ENCODE assay signal across 24 mouse cellular contexts in genomic region chr14:48722763-48723162, GRCm38 (mm10). TPM values are rescaled to one million over a fixed set of nuclear protein-coding genes. Genes with fewer than 3 reads are reported as not detected.
DNase-seq lines count a peak whose midpoint lies in the region; ATAC-seq and TF ChIP-seq lines count a peak whose summit lies in the region.
"Had no signal": no experiment of that assay in that cellular context is flagged by ENCODE, and none has a peak within 500 bp of the region (broad histone marks: within the 10 kb centered on the region; RNA-seq: fewer than 3 reads in every experiment).

No protein-coding gene starts in this region.

- H3K4me1 ChIP-seq in forebrain, embryonic 10.5 days = peaks cover 8% of the 10 kb centered on the region
- no peaks in the 10 kb centered on the region for H3K4me1 ChIP-seq in forebrain, embryonic 11.5 days (replicated peaks; ENCODE audit: control insufficient read depth, insufficient read depth, low read length)
- no peaks in the 10 kb centered on the region for H3K4me1 ChIP-seq in ES-Bruce4 (ENCODE audit: control insufficient read depth, insufficient read depth, low read length)
- H3K4me1 ChIP-seq: embryonic facial prominence, embryonic 12.5 days; forebrain, embryonic 13.5 days; forebrain, embryonic 15.5 days had no signal

- H3K4me3 ChIP-seq in forebrain, embryonic 10.5 days = no peak overlapping the region
- H3K4me3 ChIP-seq in forebrain, embryonic 11.5 days (ENCODE audit: low read depth, low read length) = no peak overlapping the region
- H3K4me3 ChIP-seq in ES-Bruce4 (ENCODE audit: low read depth, low read length) = no peak overlapping the region
- no peak overlapping the region for H3K4me3 ChIP-seq in gastrocnemius, adult 2 months
- H3K4me3 ChIP-seq: embryonic facial prominence, embryonic 10.5 days; embryonic facial prominence, embryonic 12.5 days; forebrain, embryonic 13.5 days; forebrain, embryonic 15.5 days had no signal

- H3K27ac ChIP-seq in forebrain, embryonic 10.5 days = 0 out of 2 replicates have a peak overlapping the region, but pooled peaks have one; percentile 15
- H3K27ac ChIP-seq in forebrain, embryonic 11.5 days (ENCODE audit: low read depth, low read length) = no peak overlapping the region
- no peak overlapping the region for H3K27ac ChIP-seq in ES-Bruce4 (ENCODE audit: insufficient read depth, low read length)
- H3K27ac ChIP-seq in gastrocnemius, adult 2 months = no peak overlapping the region
- H3K27ac ChIP-seq: embryonic facial prominence, embryonic 10.5 days; embryonic facial prominence, embryonic 12.5 days; forebrain, embryonic 13.5 days; forebrain, embryonic 15.5 days had no signal

- TF ChIP-seq CTCF in ES-Bruce4 (IDR thresholded peaks at IDR 0.05; ENCODE audit: low read depth, low read length) = no peak
- TF ChIP-seq CTCF in gastrocnemius, adult 2 months (IDR thresholded peaks at IDR 0.05) = no peak

- no peaks in the 10 kb centered on the region for H3K9me3 ChIP-seq in forebrain, embryonic 10.5 days
- no peaks in the 10 kb centered on the region for H3K9me3 ChIP-seq in forebrain, embryonic 11.5 days (ENCODE audit: control insufficient read depth, low read length)
- H3K9me3 ChIP-seq in ES-Bruce4 (replicated peaks; ENCODE audit: control insufficient read depth, insufficient read depth, low read length, poor library complexity, severe bottlenecking) = no peaks in the 10 kb centered on the region
- H3K9me3 ChIP-seq: embryonic facial prominence, embryonic 10.5 days; embryonic facial prominence, embryonic 12.5 days; forebrain, embryonic 13.5 days; forebrain, embryonic 15.5 days; G1E had no signal

- 32% methylated on average over 4 of the region's 4 CpGs for WGBS in forebrain, embryonic 10.5 days
- WGBS in forebrain, embryonic 11.5 days = 37% methylated on average over 4 of the region's 4 CpGs

- ATAC-seq in forebrain, embryonic 11.5 days (replicated peaks; ENCODE audit: low FRiP score) = no peak
- ATAC-seq: activated CD4-positive, CD25-positive, alpha-beta regulatory T cell, adult 4 months; CD4-positive, CD25-positive, alpha-beta regulatory T cell, adult 4 months; forebrain, embryonic 13.5 days; forebrain, embryonic 15.5 days; forebrain, postnatal 0 days had no signal

- no peak overlapping the region for H3K9ac ChIP-seq in forebrain, embryonic 11.5 days (ENCODE audit: low read length)
- no peak overlapping the region for H3K9ac ChIP-seq in ES-Bruce4 (ENCODE audit: low read depth, poor library complexity, severe bottlenecking)
- H3K9ac ChIP-seq: embryonic facial prominence, embryonic 12.5 days; forebrain, embryonic 13.5 days; forebrain, embryonic 15.5 days; forebrain, postnatal 0 days had no signal

- no peaks in the 10 kb centered on the region for H3K36me3 ChIP-seq in forebrain, embryonic 10.5 days (replicated peaks)
- no peaks in the 10 kb centered on the region for H3K36me3 ChIP-seq in forebrain, embryonic 11.5 days (ENCODE audit: control insufficient read depth, insufficient read depth, low read length)
- no peaks in the 10 kb centered on the region for H3K36me3 ChIP-seq in ES-Bruce4 (ENCODE audit: control insufficient read depth, insufficient read depth, low read length, poor library complexity, severe bottlenecking)
- H3K36me3 ChIP-seq: embryonic facial prominence, embryonic 10.5 days; embryonic facial prominence, embryonic 12.5 days; forebrain, embryonic 15.5 days; G1E had no signal

- intact Hi-C loops in gastrocnemius, adult 2 months (cut with DNase I) = no loop called here

- DNase-seq in forebrain, embryonic 10.5 days (ENCODE audit: extremely low spot score, low spot score) = no peak
- no peak for DNase-seq in forebrain, embryonic 11.5 days (ENCODE audit: low spot score)
- DNase-seq in R1 (ENCODE audit: low read depth, low spot score) = peak; percentile 54
- no peak for DNase-seq in gastrocnemius, adult 2 months
- DNase-seq: adrenal gland, adult 8-10 months; adrenal gland, postnatal 14 days; adrenal gland, postnatal 36 days; B cell, adult 2 months; cerebellum, adult 11-12 months; cerebellum, adult 2 months; cerebellum, adult 9-10 months; cerebellum, postnatal 10 days; cerebellum, postnatal 25 days; forebrain, postnatal 0 days had no signal

- peak; percentile 74; the same call in 1 of the 2 replicates for TF ChIP-seq EP300 in ES-Bruce4 (IDR thresholded peaks at IDR 0.05; ENCODE audit: insufficient read depth, low read depth, low read length)

- TF ChIP-seq POLR2A in ES-Bruce4 (IDR thresholded peaks at IDR 0.05; ENCODE audit: insufficient read depth, low read length) = no peak

- no peak overlapping the region for H3K4me2 ChIP-seq in forebrain, embryonic 11.5 days (ENCODE audit: low read depth, low read length, severe bottlenecking)
- H3K4me2 ChIP-seq: embryonic facial prominence, embryonic 12.5 days; forebrain, embryonic 13.5 days; forebrain, embryonic 15.5 days had no signal

- H3K27me3 ChIP-seq in forebrain, embryonic 10.5 days (ENCODE audit: poor library complexity, severe bottlenecking) = no peaks in the 10 kb centered on the region
- no peaks in the 10 kb centered on the region for H3K27me3 ChIP-seq in forebrain, embryonic 11.5 days (ENCODE audit: control insufficient read depth, insufficient read depth, low read length)
- no peaks in the 10 kb centered on the region for H3K27me3 ChIP-seq in ES-Bruce4 (ENCODE audit: control insufficient read depth, insufficient read depth, low read length, poor library complexity, severe bottlenecking)
- H3K27me3 ChIP-seq: CH12.LX; embryonic facial prominence, embryonic 12.5 days; forebrain, embryonic 13.5 days; forebrain, embryonic 15.5 days had no signal

RNA-seq across cellular contexts. Expression of gene Otx2, which starts 49.1 kb away (rescaled TPM):
- polyA plus RNA-seq in forebrain, embryonic 10.5 days (2016; fragmentation: Nextera tagmentation; extraction: Ambion mirVana) = 59.1 and 68.9 TPM in 2 replicates
- polyA plus RNA-seq in forebrain, embryonic 11.5 days (2014; fragmentation: Nextera tagmentation; extraction: Ambion mirVana) = 73.3 and 78.7 TPM in 2 replicates
- 45.0 and 51.6 TPM in 2 replicates for polyA plus RNA-seq in ES-Bruce4 (2011; ENCODE audit: insufficient read depth, insufficient read length, low read depth, missing spikeins)
- total RNA-seq in gastrocnemius, adult 2 months (2021) = not detected
- total RNA-seq: adrenal gland, adult 18-20 months; adrenal gland, adult 8-10 months; adrenal gland, postnatal 14 days; adrenal gland, postnatal 36 days; CH12.LX had no signal
- polyA plus RNA-seq: CD4-positive, CD25-positive, alpha-beta regulatory T cell, adult 4 months; G1E had no signal
